ENCODE assay signal across 10 mouse cellular contexts in genomic region chr12:76444359-76444772, GRCm38 (mm10). TPM values are rescaled to one million over a fixed set of nuclear protein-coding genes. Genes with fewer than 3 reads are reported as not detected.
DNase-seq lines count a peak whose midpoint lies in the region; ATAC-seq and TF ChIP-seq lines count a peak whose summit lies in the region.
"Had no signal": no experiment of that assay in that cellular context is flagged by ENCODE, and none has a peak within 500 bp of the region (broad histone marks: within the 10 kb centered on the region; RNA-seq: fewer than 3 reads in every experiment).

No protein-coding gene starts in this region.

- 51% methylated on average over 10 of the region's 10 CpGs for WGBS in heart, embryonic 11.5 days (ENCODE audit: insufficient replicate concordance)
- WGBS in intestine, embryonic 16.5 days: 63% methylated on average over 10 of the region's 10 CpGs
- 33% methylated on average over 10 of the region's 10 CpGs for WGBS in liver, embryonic 13.5 days (ENCODE audit: insufficient replicate concordance)
- WGBS in forebrain, postnatal 0 days: 70% methylated on average over 10 of the region's 10 CpGs

- no peak for DNase-seq in heart, postnatal 14 days
- peak; percentile 24 for DNase-seq in liver, embryonic 13.5 days
- DNase-seq in forebrain, postnatal 0 days: no peak
- no peak for DNase-seq in adrenal gland, postnatal 4 days (ENCODE audit: low spot score in 2 of 2)
- no peak for DNase-seq in cerebellum, postnatal 25 days

- H3K9me3 ChIP-seq in heart, embryonic 11.5 days (replicated peaks; ENCODE audit: control insufficient read depth, low read length): no peaks in the 10 kb centered on the region
- H3K9me3 ChIP-seq in ES-Bruce4 (replicated peaks; ENCODE audit: control insufficient read depth, insufficient read depth, low read length, poor library complexity, severe bottlenecking): no peaks in the 10 kb centered on the region
- no peaks in the 10 kb centered on the region for H3K9me3 ChIP-seq in intestine, embryonic 16.5 days (ENCODE audit: control insufficient read depth, low read length)
- H3K9me3 ChIP-seq in liver, embryonic 13.5 days (replicated peaks): no peaks in the 10 kb centered on the region
- no peaks in the 10 kb centered on the region for H3K9me3 ChIP-seq in forebrain, postnatal 0 days (ENCODE audit: low read length)
- H3K9me3 ChIP-seq: embryonic facial prominence, embryonic 15.5 days had no signal

- 0 out of 2 replicates have a peak, but pooled peaks have one; percentile 34 for TF ChIP-seq EP300 in ES-Bruce4 (IDR thresholded peaks at IDR 0.05; ENCODE audit: insufficient read depth, low read depth, low read length)

- no peaks in the 10 kb centered on the region for H3K4me1 ChIP-seq in heart, embryonic 11.5 days (ENCODE audit: control insufficient read depth, insufficient read depth, low read length)
- H3K4me1 ChIP-seq in ES-Bruce4 (ENCODE audit: control insufficient read depth, insufficient read depth, low read length): no peaks in the 10 kb centered on the region
- 0 out of 2 replicates have a peak, but pooled peaks cover 4% of the 10 kb centered on the region for H3K4me1 ChIP-seq in intestine, embryonic 16.5 days (ENCODE audit: control insufficient read depth, insufficient read depth, low read length)
- H3K4me1 ChIP-seq in liver, embryonic 13.5 days (replicated peaks): peaks cover 5% of the 10 kb centered on the region; the same call in 1 of the 2 replicates
- H3K4me1 ChIP-seq in forebrain, postnatal 0 days (ENCODE audit: insufficient read depth): no peaks in the 10 kb centered on the region
- H3K4me1 ChIP-seq: embryonic facial prominence, embryonic 15.5 days had no signal

- TF ChIP-seq CTCF in ES-Bruce4 (IDR thresholded peaks at IDR 0.05; ENCODE audit: low read depth, low read length): no peak
- no peak for TF ChIP-seq CTCF in forebrain, postnatal 0 days (IDR thresholded peaks at IDR 0.05; ENCODE audit: low read depth)

- H3K36me3 ChIP-seq in heart, embryonic 11.5 days (ENCODE audit: control insufficient read depth, insufficient read depth, low read length): no peaks in the 10 kb centered on the region
- H3K36me3 ChIP-seq in ES-Bruce4 (ENCODE audit: control insufficient read depth, insufficient read depth, low read length, poor library complexity, severe bottlenecking): peaks cover 13% of the 10 kb centered on the region
- H3K36me3 ChIP-seq in intestine, embryonic 16.5 days (ENCODE audit: control insufficient read depth, insufficient read depth, low read length): no peaks in the 10 kb centered on the region
- no peaks in the 10 kb centered on the region for H3K36me3 ChIP-seq in liver, embryonic 13.5 days
- H3K36me3 ChIP-seq in forebrain, postnatal 0 days (ENCODE audit: insufficient read depth): no peaks in the 10 kb centered on the region
- H3K36me3 ChIP-seq: embryonic facial prominence, embryonic 15.5 days had no signal

- H3K27me3 ChIP-seq in heart, embryonic 11.5 days (ENCODE audit: control insufficient read depth, insufficient read depth, low read length): no peaks in the 10 kb centered on the region
- no peaks in the 10 kb centered on the region for H3K27me3 ChIP-seq in ES-Bruce4 (ENCODE audit: control insufficient read depth, insufficient read depth, low read length, poor library complexity, severe bottlenecking)
- H3K27me3 ChIP-seq in intestine, embryonic 16.5 days (replicated peaks; ENCODE audit: control insufficient read depth, insufficient read depth, low read length): no peaks in the 10 kb centered on the region
- no peaks in the 10 kb centered on the region for H3K27me3 ChIP-seq in liver, embryonic 13.5 days
- H3K27me3 ChIP-seq in forebrain, postnatal 0 days (ENCODE audit: insufficient read depth, low read length): no peaks in the 10 kb centered on the region
- H3K27me3 ChIP-seq: embryonic facial prominence, embryonic 15.5 days had no signal

- intact Hi-C loops in heart, postnatal 14 days (cut with DNase I): no loop called here

- peak overlapping the region; percentile 10; the same call in 1 of the 2 replicates for H3K9ac ChIP-seq in heart, embryonic 11.5 days (ENCODE audit: low read depth, low read length)
- H3K9ac ChIP-seq in ES-Bruce4 (ENCODE audit: low read depth, poor library complexity, severe bottlenecking): peak overlapping the region; percentile 20
- H3K9ac ChIP-seq in intestine, embryonic 16.5 days (ENCODE audit: low read depth, low read length): no peak overlapping the region
- peak overlapping the region; percentile 20; the same call in 1 of the 2 replicates for H3K9ac ChIP-seq in liver, embryonic 13.5 days
- no peak overlapping the region for H3K9ac ChIP-seq in forebrain, postnatal 0 days
- H3K9ac ChIP-seq: embryonic facial prominence, embryonic 15.5 days had no signal

- no peak for ATAC-seq in heart, embryonic 11.5 days (replicated peaks; ENCODE audit: insufficient number of reproducible peaks, low FRiP score, low TSS enrichment)
- ATAC-seq in intestine, embryonic 16.5 days: peak; percentile 44
- ATAC-seq in liver, embryonic 13.5 days (ENCODE audit: low read depth): no peak
- no peak for ATAC-seq in forebrain, postnatal 0 days

- no peak overlapping the region for H3K27ac ChIP-seq in heart, embryonic 11.5 days (ENCODE audit: low read depth, low read length)
- H3K27ac ChIP-seq in ES-Bruce4 (ENCODE audit: insufficient read depth, low read length): peak overlapping the region; percentile 37; the same call in 1 of the 2 replicates
- no peak overlapping the region for H3K27ac ChIP-seq in intestine, embryonic 16.5 days (ENCODE audit: low read length)
- H3K27ac ChIP-seq in liver, embryonic 13.5 days: no peak overlapping the region
- H3K27ac ChIP-seq in forebrain, postnatal 0 days (ENCODE audit: low read depth, low read length): no peak overlapping the region
- H3K27ac ChIP-seq: embryonic facial prominence, embryonic 15.5 days had no signal

- peak overlapping the region; percentile 38 for H3K4me2 ChIP-seq in heart, embryonic 11.5 days
- H3K4me2 ChIP-seq in intestine, embryonic 16.5 days (ENCODE audit: low read depth, low read length): peak overlapping the region; percentile 1; the same call in 1 of the 2 replicates
- H3K4me2 ChIP-seq in liver, embryonic 13.5 days: peak overlapping the region; percentile 38
- H3K4me2 ChIP-seq in forebrain, postnatal 0 days (ENCODE audit: low read depth): no peak overlapping the region
- H3K4me2 ChIP-seq: embryonic facial prominence, embryonic 15.5 days had no signal

- no peak for TF ChIP-seq POLR2A in ES-Bruce4 (IDR thresholded peaks at IDR 0.05; ENCODE audit: insufficient read depth, low read length)

- peak overlapping the region; percentile 14 for H3K4me3 ChIP-seq in heart, embryonic 11.5 days (ENCODE audit: low read depth, low read length)
- H3K4me3 ChIP-seq in ES-Bruce4 (ENCODE audit: low read depth, low read length): peak overlapping the region; percentile 89
- peak overlapping the region; percentile 26; the same call in 1 of the 2 replicates for H3K4me3 ChIP-seq in intestine, embryonic 16.5 days (ENCODE audit: low read length)
- H3K4me3 ChIP-seq in liver, embryonic 13.5 days (replicated peaks): peak overlapping the region; percentile 42
- H3K4me3 ChIP-seq in forebrain, postnatal 0 days (ENCODE audit: low read depth, low read length): no peak overlapping the region
- H3K4me3 ChIP-seq: embryonic facial prominence, embryonic 15.5 days had no signal

RNA-seq across cellular contexts. Expression of gene Ppp1r36, which starts 27.0 kb away (rescaled TPM):
- 2.8 and 3.7 TPM in 2 replicates for polyA plus RNA-seq in heart, embryonic 11.5 days (2014; fragmentation: Nextera tagmentation; extraction: Ambion mirVana)
- total RNA-seq in heart, postnatal 14 days (2021): under 1 TPM; 0.24 to 0.78 TPM
- 1.1 and 2.1 TPM in 2 replicates for polyA plus RNA-seq in ES-Bruce4 (2011; ENCODE audit: insufficient read depth, insufficient read length, low read depth, missing spikeins)
- 0.99 and 1.5 TPM in 2 replicates for polyA plus RNA-seq in intestine, embryonic 16.5 days (2015; fragmentation: Nextera tagmentation; extraction: Ambion mirVana)
- 0.16 TPM in 1 of 2 replicates, not detected in the other for polyA plus RNA-seq in liver, embryonic 13.5 days (2015; fragmentation: Nextera tagmentation; extraction: Ambion mirVana)
- 1.1 and 1.8 TPM in 2 replicates for total RNA-seq in forebrain, postnatal 0 days (2014; rRNA removed)
- 2.2 and 2.7 TPM in 2 replicates for polyA plus RNA-seq in forebrain, postnatal 0 days (2015; fragmentation: Nextera tagmentation; extraction: Ambion mirVana)
- total RNA-seq in adrenal gland, postnatal 4 days (2021): 1 to 10 TPM in 1 of 2 experiments, under 1 TPM in 1; 0.56 to 1.0 TPM
- polyA plus RNA-seq: C2C12 had no signal

RNA-seq across cellular contexts. Expression of gene Hspa2, which starts 40.4 kb away (rescaled TPM):
- 19.5 and 20.6 TPM in 2 replicates for polyA plus RNA-seq in heart, embryonic 11.5 days (2014; fragmentation: Nextera tagmentation; extraction: Ambion mirVana)
- 10 to 100 TPM in 1 of 2 experiments, 1 to 10 TPM in 1; 9.7 to 10.7 TPM for total RNA-seq in heart, postnatal 14 days (2021)
- polyA plus RNA-seq in ES-Bruce4 (2011; ENCODE audit: insufficient read depth, insufficient read length, low read depth, missing spikeins): 8.2 and 8.7 TPM in 2 replicates
- polyA plus RNA-seq in intestine, embryonic 16.5 days (2015; fragmentation: Nextera tagmentation; extraction: Ambion mirVana): 11.6 and 12.5 TPM in 2 replicates
- 1.7 and 2.4 TPM in 2 replicates for polyA plus RNA-seq in liver, embryonic 13.5 days (2015; fragmentation: Nextera tagmentation; extraction: Ambion mirVana)
- 6.5 and 10.6 TPM in 2 replicates for total RNA-seq in forebrain, postnatal 0 days (2014; rRNA removed)
- polyA plus RNA-seq in forebrain, postnatal 0 days (2015; fragmentation: Nextera tagmentation; extraction: Ambion mirVana): 8.4 and 11.6 TPM in 2 replicates
- 10 to 100 TPM; 22.7 to 24.4 TPM for total RNA-seq in adrenal gland, postnatal 4 days (2021)

Comparison
In these comparisons a context has a peak if more than half of its experiments do, and no peak if none do; other contexts are left out.
1. H3K9ac ChIP-seq: peak in heart, embryonic 11.5 days (single experiment), ES-Bruce4 (single experiment) and liver, embryonic 13.5 days (single experiment); none in intestine, embryonic 16.5 days (single experiment) and forebrain, postnatal 0 days (single experiment).